Mouse (Mus musculus): Measurements from ENCODE around the gene Eif3g.

- TF ChIP-seq CTCF (IDR thresholded peaks at IDR 0.05; ENCODE audit: low read depth, low read length) (no peak), GATA1 (IDR thresholded peaks at IDR 0.05; ENCODE audit: borderline replicate concordance, low read length) (no peak)
Measured at GRCm38 (mm10) chr9:20902174-20902491, 3.7 kb upstream of the Eif3g start.

Data from G1E (cell line).